Mouse (Mus musculus) kidney, adult 2 months (tissue): Measurements from ENCODE around the gene Cryzl1. TPM values are rescaled to one million over a fixed set of nuclear protein-coding genes. Genes with fewer than 3 reads are reported as not detected.

Source experiments
- DNase-seq: peaks from one replicate; pipeline ENCODE4 v3.0.0; 2021
- H3K27ac ChIP-seq: fragments of 200-500 bp; 2 replicates; pipeline ENCODE4 v1.5.1; 2012; ENCODE audit warnings: low read depth, low read length, control low read depth, inconsistent platforms; ENCODE audit not compliant: insufficient read depth
- H3K27me3 ChIP-seq: fragments of 200-500 bp; replicated peaks from 2 replicates; pipeline ENCODE4 v1.6.1; 2012; ENCODE audit warnings: mild to moderate bottlenecking, moderate library complexity, low read length, inconsistent platforms; ENCODE audit not compliant: control insufficient read depth, insufficient read depth
- H3K36me3 ChIP-seq: fragments of 200-500 bp; 2 replicates; pipeline ENCODE4 v1.6.1; 2012; ENCODE audit warnings: mild to moderate bottlenecking, moderate library complexity, low read length, inconsistent platforms; ENCODE audit not compliant: control insufficient read depth, insufficient read depth
- H3K4me1 ChIP-seq: fragments of 200-500 bp; 2 replicates; pipeline ENCODE4 v1.6.1; 2011; ENCODE audit warnings: low read length; ENCODE audit not compliant: control insufficient read depth, insufficient read depth
- H3K4me3 ChIP-seq: fragments of 200-500 bp; 2 replicates; pipeline ENCODE4 v1.5.1; 2011; ENCODE audit warnings: mild to moderate bottlenecking, low read depth, low read length, control low read depth; ENCODE audit not compliant: insufficient read depth
- CTCF ChIP-seq: fragments of 200-500 bp; conservative IDR thresholded peaks from 2 replicates; pipeline ENCODE4 v1.5.1; 2011; ENCODE audit warnings: low read depth, mild to moderate bottlenecking, control low read depth, low read length, moderate library complexity, mixed read lengths; ENCODE audit not compliant: insufficient read depth, insufficient read length
- POLR2A ChIP-seq: fragments of 200-500 bp; IDR thresholded peaks from one replicate; pipeline ENCODE4 v1.6.1; 2011; ENCODE audit warnings: low read depth, low read length, control low read depth
- WGBS: fragments of 180-500 bp; shearing (Covaris S2); methylation state at CpG from one replicate; pipeline ENCODE4 v1.1.7; 2018; 5-methylcytosine and 5-hydroxymethylcytosine counted together
- polyA plus RNA-seq: library from polyadenylated mRNA; depleted of rRNA; stranded (reverse); fragments of >200 nt; gene quantifications from 2 replicates; pipeline ENCODE4 v1.2.3, GENCODE M21; 2012

Cryzl1 gene
- polyA plus RNA-seq, 1 experiment: 29.5 TPM

- no peaks in the 10 kb centered on the region for H3K27me3 ChIP-seq
- WGBS: under 1% methylated on average over 70 of the region's 71 CpGs
- peak; percentile 96 for DNase-seq
These were observed 40.0 kb downstream of the Cryzl1 start, which contains the start of gene Donson for GRCm38 (mm10) chr16:91688619-91689334. Donson (minus strand) TSS chr16:91688770.

GRCm38 (mm10) chr16:91688023-91688618 lies 40.7 kb downstream of the Cryzl1 start:
- Histone ChIP-seq H3K36me3 (no peaks in the 10 kb centered on the region), H3K27ac (no peak overlapping the region)
- 3% methylated on average over 51 of the region's 51 CpGs for WGBS

More at GRCm38 (mm10) chr16:91688619-91689334, 40.0 kb downstream of the Cryzl1 start, which contains the start of gene Donson:
- H3K27ac ChIP-seq: peak within 1 kb of the TSS; percentile 58
- H3K4me3 ChIP-seq: peak within 1 kb of the TSS; percentile 91
- no peaks in the 10 kb centered on the region for H3K36me3 ChIP-seq
- 0 out of 2 replicates have a peak, but pooled peaks cover 4% of the 10 kb centered on the region for H3K4me1 ChIP-seq
- no peak for TF ChIP-seq CTCF
- peak; percentile 5 for TF ChIP-seq POLR2A

GRCm38 (mm10) chr16:91686369-91686768 lies 42.4 kb downstream of the Cryzl1 start:
- no peak for DNase-seq
- 0 out of 2 replicates have a peak, but pooled peaks cover 1% of the 10 kb centered on the region for H3K36me3 ChIP-seq
- WGBS: 88% methylated on average over 5 of the region's 5 CpGs
- no peak overlapping the region for H3K4me3 ChIP-seq
- 0 out of 2 replicates have a peak, but pooled peaks cover 4% of the 10 kb centered on the region for H3K4me1 ChIP-seq
- no peak for TF ChIP-seq CTCF
- TF ChIP-seq POLR2A: no peak
- H3K27me3 ChIP-seq: no peaks in the 10 kb centered on the region
- no peak overlapping the region for H3K27ac ChIP-seq

More at GRCm38 (mm10) chr16:91688023-91688618, 40.7 kb downstream of the Cryzl1 start:
- no peak for DNase-seq
- peak overlapping the region; percentile 60 for H3K4me3 ChIP-seq
- H3K27me3 ChIP-seq: no peaks in the 10 kb centered on the region
- H3K4me1 ChIP-seq: 0 out of 2 replicates have a peak, but pooled peaks cover 4% of the 10 kb centered on the region
- no peak for TF ChIP-seq POLR2A
- TF ChIP-seq CTCF: no peak

- H3K4me3 ChIP-seq: no peak overlapping the region
- H3K4me1 ChIP-seq: 0 out of 2 replicates have a peak, but pooled peaks cover 4% of the 10 kb centered on the region
- 78% methylated on average over 5 of the region's 5 CpGs for WGBS
- DNase-seq: no peak
- no peak for TF ChIP-seq CTCF
- TF ChIP-seq POLR2A: no peak
- 0 out of 2 replicates have a peak, but pooled peaks cover 1% of the 10 kb centered on the region for H3K36me3 ChIP-seq
- no peak overlapping the region for H3K27ac ChIP-seq
- H3K27me3 ChIP-seq: no peaks in the 10 kb centered on the region
These were observed 43.2 kb downstream of the Cryzl1 start for GRCm38 (mm10) chr16:91685526-91685925.

- no peak overlapping the region for H3K27ac ChIP-seq
- DNase-seq: no peak
- H3K4me1 ChIP-seq: no peaks in the 10 kb centered on the region
- no peaks in the 10 kb centered on the region for H3K27me3 ChIP-seq
- H3K36me3 ChIP-seq: peaks cover 16% of the 10 kb centered on the region
- 69% methylated on average over 5 of the region's 5 CpGs for WGBS
- no peak overlapping the region for H3K4me3 ChIP-seq
- TF ChIP-seq CTCF (no peak), POLR2A (no peak)
These were observed 48.1 kb downstream of the Cryzl1 start for GRCm38 (mm10) chr16:91680656-91681055.

- Histone ChIP-seq H3K27ac (no peak overlapping the region), H3K27me3 (no peaks in the 10 kb centered on the region), H3K4me3 (no peak overlapping the region), H3K36me3 (peaks cover 19% of the 10 kb centered on the region), H3K4me1 (no peaks in the 10 kb centered on the region)
- 80% methylated on average over 5 of the region's 5 CpGs for WGBS
- DNase-seq: no peak
- TF ChIP-seq POLR2A (no peak), CTCF (no peak)
These were observed 50.4 kb downstream of the Cryzl1 start for GRCm38 (mm10) chr16:91678147-91678911.
